ENCODE assay signal across 17 mouse cellular contexts in the genomic region with DNA sequence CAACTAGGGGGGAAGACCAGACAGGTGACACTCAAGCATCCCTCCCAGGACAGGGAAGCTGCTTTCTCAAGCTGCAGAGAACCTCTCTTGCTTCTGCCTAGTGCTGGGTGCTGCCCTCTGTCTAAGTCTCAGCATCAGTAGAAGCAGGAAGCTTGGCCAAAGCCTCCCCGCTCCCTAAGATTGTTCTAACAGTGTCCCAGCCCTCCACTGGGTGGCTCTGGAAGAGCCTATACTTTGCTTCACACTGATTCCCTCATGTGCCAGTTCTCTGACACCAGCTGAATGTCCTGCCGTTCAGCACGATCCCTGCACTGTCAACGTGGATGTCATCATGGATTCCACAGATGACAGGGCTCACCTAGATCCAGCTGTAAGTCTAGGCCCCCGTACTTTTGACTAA. TPM values are rescaled to one million over a fixed set of nuclear protein-coding genes. Genes with fewer than 3 reads are reported as not detected.
"Had no signal": no experiment of that assay in that cellular context is flagged by ENCODE, and none has a peak within 500 bp of the region (broad histone marks: within the 10 kb centered on the region; RNA-seq: fewer than 3 reads in every experiment).

No protein-coding gene starts in this region.

- H3K4me3 ChIP-seq: left cerebral cortex, adult 2 months; limb, embryonic 10.5 days; liver, embryonic 15.5 days; neural tube, embryonic 12.5 days had no signal

- ATAC-seq: intestine, postnatal 0 days; lung, postnatal 0 days had no signal

- H3K4me2 ChIP-seq: liver, embryonic 11.5 days; liver, embryonic 15.5 days; neural tube, embryonic 12.5 days had no signal

- H3K9ac ChIP-seq: liver, embryonic 15.5 days; neural tube, embryonic 12.5 days had no signal

- H3K9me3 ChIP-seq: limb, embryonic 10.5 days; liver, embryonic 15.5 days; neural tube, embryonic 12.5 days had no signal

- DNase-seq: kidney, adult 8-10 months; kidney, postnatal 25 days; lung, adult 2 months; lung, postnatal 36 days; right cerebral cortex, postnatal 25 days; thymus, postnatal 36 days had no signal

- H3K27me3 ChIP-seq: liver, embryonic 15.5 days; neural tube, embryonic 12.5 days had no signal

- H3K4me1 ChIP-seq: liver, embryonic 15.5 days; neural tube, embryonic 12.5 days had no signal

- H3K27ac ChIP-seq: left cerebral cortex, adult 2 months; limb, embryonic 10.5 days; liver, embryonic 15.5 days; neural tube, embryonic 12.5 days had no signal

- H3K36me3 ChIP-seq: liver, embryonic 15.5 days; neural tube, embryonic 12.5 days had no signal

RNA-seq across cellular contexts. Expression of a gene that starts 56.8 kb away (rescaled TPM):
- total RNA-seq: megakaryocyte progenitor cell, adult 5-6 weeks; monocyte, adult 5-6 weeks; neutrophil, adult 5-6 weeks had no signal
- polyA plus RNA-seq: small intestine, adult 2 months had no signal
